Mouse (Mus musculus) right cerebral cortex, postnatal 36 days (tissue): Measurements from ENCODE around the gene Pla1a.
A peak's percentile ranks its signal among the peaks of the same experiment; 100 is the strongest.

ENCODE experiments used
- DNase-seq, 2 experiments: peaks; one replicate each; pipeline ENCODE4 v3.0.0; 2022; ENCODE audit warnings: low spot score in 2 of 2, mixed read lengths in 1 of 2

Pla1a gene

DNA sequence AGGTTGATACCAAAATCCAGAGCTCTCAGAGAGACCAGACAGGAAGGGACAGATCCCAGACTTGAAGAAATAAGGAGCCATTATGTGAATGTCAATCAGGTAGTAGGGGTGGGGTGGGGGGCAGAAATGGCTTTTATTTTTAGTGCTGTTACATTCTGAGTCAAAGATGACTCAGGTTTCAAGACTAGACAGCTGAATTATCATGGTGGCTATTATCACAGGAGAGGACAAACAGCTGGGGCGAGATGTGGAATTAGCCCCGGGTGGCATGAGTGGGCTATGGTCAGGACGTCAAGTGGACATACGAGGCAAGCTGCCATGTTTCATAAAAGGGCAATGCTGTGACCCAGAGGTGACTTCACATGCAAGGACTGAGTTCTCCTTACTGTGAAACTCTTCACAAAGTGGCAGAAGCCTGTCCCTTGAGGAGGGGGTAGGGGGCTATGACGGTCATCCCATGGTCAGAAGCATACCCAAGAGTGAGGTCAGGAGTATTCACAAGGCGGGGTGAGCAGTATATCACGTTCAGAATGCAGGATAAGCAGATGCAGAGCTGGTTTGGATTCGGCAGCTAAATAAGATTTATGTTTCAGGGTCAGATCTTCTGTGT lies 43.6 kb downstream of the Pla1a start:
- no peak for DNase-seq

GRCm38 (mm10) chr16:38388757-38389156 lies 44.2 kb downstream of the Pla1a start:
- DNase-seq: no peak

GRCm38 (mm10) chr16:38387389-38387788 lies 45.6 kb downstream of the Pla1a start:
- no peak for DNase-seq

GRCm38 (mm10) chr16:38385700-38386099 lies 47.2 kb downstream of the Pla1a start:
- no peak for DNase-seq

- DNase-seq: no peak
These were observed 47.7 kb downstream of the Pla1a start for GRCm38 (mm10) chr16:38385184-38385634.

GRCm38 (mm10) chr16:38383683-38384082 lies 49.3 kb downstream of the Pla1a start:
- DNase-seq: no peak

- no peak for DNase-seq
These were observed 53.0 kb downstream of the Pla1a start for GRCm38 (mm10) chr16:38379926-38380325.

GRCm38 (mm10) chr16:38379493-38379892 lies 53.5 kb downstream of the Pla1a start:
- no peak for DNase-seq

DNA sequence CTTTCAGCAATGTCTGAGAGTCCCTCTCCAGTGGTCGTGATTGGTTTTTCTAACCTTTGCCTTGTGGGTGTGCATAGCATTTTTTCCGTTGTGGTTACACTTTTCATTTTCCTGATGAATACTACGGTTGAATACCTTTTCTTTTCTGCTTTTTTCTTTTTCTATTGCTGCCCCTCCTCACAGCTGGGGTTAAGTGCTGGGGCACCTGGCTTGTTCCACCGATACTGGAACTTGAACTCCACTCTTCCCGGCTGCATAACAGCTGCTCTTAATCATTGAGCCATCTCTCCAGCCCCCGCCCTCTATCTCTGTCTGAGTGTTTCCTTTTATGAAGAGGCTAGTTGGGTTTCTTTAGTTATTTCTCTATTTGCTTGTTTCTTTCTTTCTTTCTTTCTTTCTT lies 53.9 kb downstream of the Pla1a start:
- no peak for DNase-seq

GRCm38 (mm10) chr16:38378591-38378990 lies 54.4 kb downstream of the Pla1a start:
- DNase-seq: no peak

DNA sequence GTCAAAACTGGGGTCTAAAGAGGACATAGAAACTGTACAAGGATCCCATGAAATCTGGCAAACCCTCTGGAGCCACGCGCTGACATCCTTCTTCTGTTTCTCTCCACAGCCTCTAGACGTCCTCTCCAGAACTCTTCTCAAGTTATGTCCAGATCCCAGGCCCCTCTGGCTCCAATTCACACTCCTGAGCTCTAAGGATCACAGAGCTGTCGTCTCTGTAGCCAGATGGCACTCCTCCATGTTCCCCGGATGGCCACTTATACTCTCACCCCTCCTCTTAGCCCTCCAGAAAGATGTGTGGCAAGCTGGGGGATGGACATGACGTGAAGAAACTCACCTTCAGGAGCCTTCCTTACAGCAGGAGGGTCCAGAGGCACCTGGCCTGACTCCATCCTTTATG lies 55.4 kb downstream of the Pla1a start:
- DNase-seq: no peak

GRCm38 (mm10) chr16:38376841-38377249 lies 56.1 kb downstream of the Pla1a start:
- DNase-seq: no peak

DNA sequence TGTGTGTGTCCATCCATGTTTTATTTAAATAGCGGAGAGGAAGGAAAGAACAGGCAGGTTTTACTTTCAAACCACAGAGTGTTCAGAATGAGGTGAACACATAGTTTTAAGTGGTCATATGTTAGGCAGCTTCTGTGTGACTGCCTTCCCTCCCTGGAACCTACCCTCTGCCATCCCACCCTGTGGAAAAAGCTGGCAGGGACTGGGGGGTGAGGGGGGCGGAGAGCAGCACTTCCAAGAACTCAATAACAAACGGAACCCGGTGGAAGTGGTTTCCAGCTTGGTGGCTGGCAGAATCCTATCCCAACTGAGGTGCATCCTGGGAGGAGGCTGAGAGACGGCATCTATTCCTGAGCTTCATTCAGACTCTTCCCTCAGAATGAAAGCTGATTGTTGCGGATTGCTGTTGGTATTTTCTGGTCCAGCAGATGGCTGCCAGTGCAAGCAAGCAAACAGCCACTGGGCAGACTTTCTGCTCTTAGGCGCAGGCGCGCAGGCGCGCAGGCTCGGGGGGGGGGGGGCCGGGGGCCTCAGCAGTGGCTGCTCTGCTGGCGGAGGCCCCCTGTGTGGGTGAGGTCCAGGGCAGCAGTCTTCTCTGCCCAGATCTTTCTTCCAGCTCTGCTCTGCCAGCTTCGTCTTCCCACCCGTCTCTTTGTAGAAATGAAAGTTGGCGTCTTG lies 56.6 kb downstream of the Pla1a start:
- peak in 1 of 2 experiments; percentile 65 for DNase-seq

DNA sequence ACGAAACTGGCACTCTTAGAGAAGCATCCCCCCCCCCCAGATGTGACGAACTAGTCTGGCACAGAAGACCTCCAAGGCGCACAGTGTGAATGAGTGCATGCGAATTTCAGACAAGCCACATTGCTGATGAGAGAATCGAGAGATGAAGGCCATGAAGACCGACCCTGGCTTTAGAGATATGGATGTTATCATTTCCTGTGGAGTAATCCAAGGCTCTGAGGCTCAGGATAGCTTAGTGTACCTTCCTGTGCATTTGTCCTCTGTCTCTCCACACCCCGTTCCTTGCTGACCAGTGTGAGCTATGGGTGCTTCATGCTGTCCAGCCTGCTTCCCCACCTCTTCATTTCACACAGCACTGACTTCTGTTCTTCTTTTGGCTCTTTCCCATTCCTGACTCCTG lies 57.8 kb downstream of the Pla1a start:
- DNase-seq: no peak

- no peak for DNase-seq
These were observed 58.4 kb downstream of the Pla1a start for GRCm38 (mm10) chr16:38374379-38375140.

DNA sequence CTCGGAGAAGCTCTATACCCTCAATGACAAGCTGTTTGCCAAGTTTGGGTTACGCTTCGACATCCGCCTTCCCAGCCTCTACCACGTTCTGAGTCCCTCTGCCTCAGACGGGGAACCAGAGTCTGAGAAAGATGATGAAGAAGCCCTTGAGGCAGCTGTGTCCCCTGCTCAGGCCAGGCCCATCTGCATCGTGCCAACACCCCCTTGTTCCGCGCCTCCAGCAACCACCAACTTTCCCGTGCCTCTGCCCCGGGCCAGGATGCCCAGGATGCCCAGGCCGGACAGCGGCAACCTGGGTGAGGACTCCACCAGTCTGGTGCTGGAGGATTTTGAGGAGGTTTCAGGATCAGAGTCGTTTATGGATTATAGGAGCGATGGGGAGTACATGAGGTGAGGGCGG lies 59.0 kb downstream of the Pla1a start:
- no peak for DNase-seq

DNA sequence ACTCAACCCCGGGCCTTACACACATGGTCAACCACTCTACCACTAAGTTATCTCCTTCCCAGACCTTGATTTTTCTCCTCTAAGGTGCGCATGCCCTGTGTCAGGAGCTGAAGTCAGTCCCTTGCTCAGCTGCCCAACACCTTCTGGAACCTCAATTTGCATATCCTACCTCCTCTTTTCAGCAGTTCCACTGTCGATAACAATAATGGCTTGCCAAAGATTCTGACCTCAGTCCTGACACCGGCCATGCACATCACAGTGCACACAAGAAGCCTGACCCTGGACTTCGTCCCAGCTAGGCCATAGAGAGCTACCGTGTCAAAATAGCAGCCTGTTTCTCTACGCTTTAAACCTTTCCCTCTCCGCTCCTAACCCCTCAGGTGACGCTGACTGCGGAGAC lies 59.5 kb downstream of the Pla1a start:
- no peak for DNase-seq

DNA sequence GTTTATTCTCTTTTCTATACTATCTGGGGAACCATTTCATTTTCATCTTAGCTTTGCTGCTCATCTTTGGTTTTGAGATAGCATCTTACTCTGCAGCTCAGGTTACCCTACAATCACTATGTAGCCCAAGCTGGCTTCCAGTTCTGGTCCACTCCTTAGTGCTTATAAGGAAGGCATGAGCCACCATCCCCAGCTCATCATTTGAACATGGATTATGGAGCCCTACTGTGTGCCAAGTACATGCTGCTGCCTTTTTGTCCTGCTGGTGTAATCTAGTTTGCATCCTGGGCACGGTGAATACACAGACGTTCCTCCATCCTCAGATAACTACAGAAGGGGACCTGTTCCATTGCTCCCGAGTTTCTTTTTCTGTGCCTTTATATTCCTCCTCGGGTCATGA lies 60.1 kb downstream of the Pla1a start:
- no peak for DNase-seq

GRCm38 (mm10) chr16:38371705-38372296 lies 61.1 kb downstream of the Pla1a start:
- DNase-seq: no peak

DNA sequence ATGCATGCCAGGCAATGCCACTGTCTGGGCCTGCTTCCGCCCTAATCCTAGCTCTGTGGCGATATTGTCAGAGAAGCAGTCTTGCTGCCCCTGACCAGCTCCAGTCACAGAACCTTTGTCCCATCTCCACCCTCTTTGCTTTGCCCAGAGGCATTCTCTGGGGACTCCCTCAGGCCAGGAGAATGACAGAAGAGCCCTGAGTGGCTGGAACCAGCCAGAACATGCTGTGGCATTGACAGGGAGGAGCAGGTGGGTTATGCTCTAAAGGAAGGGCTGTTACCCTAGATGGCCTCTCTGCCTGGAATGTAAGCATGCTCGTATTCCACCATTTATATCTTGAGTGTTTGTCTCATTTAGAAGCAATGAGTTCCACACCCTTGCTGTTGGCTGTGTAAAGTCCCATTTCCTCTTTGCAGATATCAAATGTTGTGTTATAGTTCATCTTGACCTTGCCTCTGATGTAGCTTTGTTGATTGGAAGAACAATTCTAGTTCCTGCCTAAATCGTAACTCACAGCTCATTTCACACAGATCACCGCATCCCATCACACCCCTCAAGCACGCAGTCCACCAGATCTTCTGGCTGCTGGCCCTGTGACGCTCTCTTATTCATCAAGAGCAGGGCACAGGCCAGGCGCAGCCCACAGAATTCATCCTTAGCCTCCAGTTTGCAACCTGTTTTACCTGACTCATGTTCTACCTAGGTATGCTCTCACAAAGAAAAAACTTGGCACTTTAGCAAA lies 62.1 kb downstream of the Pla1a start:
- no peak for DNase-seq

DNA sequence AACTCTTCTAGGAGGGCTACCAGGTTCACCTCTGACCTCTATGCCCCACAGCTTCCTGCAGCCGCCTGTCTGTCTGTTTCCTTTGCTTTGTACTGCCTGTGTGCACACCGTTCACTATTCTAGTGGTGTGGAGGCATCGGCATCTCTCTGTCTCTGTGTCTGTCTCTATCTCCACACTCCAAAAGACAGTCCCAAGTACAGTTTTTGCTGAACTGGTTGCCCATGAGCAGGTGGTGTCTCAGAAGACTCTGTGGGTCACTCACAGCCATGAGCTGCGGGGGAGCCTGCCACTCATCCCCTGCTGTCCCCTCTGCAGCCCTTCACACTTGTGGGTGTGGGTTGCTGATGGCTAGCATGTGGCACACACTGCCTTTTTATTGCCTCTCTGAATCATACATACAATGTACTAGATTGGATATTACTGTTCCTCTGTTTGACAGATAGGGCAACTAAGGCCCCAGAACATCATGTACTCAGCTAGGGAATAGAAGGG lies 62.9 kb downstream of the Pla1a start:
- no peak for DNase-seq

GRCm38 (mm10) chr16:38369431-38369830 lies 63.5 kb downstream of the Pla1a start:
- DNase-seq: no peak
